Mouse (Mus musculus): ENCODE data around the gene 1110008P14Rik. TPM values are rescaled to one million over a fixed set of nuclear protein-coding genes. Genes with fewer than 3 reads are reported as not detected.

Gene 1110008P14Rik
- total RNA-seq, 2 experiments from 2014 or later = 194 to 197 TPM

DNA sequence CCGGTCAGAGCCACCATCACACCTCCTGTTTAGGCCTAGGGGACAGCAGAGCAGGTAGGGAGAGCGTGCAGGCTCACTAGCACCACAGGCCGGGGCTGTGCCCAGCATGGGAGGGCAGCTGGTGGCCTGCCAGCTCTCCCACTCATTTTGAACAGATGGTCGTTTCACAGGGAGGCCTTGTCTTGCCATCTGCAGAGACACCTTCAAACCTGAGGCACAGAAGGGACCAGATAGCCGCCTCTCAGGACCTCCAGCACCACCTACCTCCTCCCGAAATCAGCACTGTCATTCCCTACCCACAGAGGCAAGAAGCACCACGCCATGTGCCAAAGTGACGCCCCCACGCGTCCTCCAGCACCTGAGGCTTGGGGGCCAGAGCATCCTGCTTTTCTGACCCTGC lies 37.7 kb downstream of the 1110008P14Rik start:
- DNase-seq (ENCODE audit: extremely low spot score in 1 of 2, low spot score in 1 of 2) = no peak

DNA sequence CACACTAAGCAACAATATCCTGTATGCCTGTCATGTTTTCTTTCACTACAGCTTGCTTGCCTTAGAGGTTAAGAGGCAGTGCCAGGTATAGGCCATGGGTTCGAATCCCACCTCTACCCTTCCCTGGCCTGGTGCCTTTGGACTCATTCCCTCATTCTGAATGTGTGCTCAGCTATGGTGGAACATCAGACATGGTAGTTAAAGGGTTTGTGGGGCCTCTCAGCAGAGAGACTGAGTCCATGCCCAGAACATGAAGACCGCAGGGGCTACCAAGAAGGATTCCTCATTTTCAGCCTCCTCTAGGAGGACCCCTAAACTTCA lies 38.4 kb downstream of the 1110008P14Rik start:
- no peak for DNase-seq (ENCODE audit: extremely low spot score in 1 of 2, low spot score in 1 of 2)

DNA sequence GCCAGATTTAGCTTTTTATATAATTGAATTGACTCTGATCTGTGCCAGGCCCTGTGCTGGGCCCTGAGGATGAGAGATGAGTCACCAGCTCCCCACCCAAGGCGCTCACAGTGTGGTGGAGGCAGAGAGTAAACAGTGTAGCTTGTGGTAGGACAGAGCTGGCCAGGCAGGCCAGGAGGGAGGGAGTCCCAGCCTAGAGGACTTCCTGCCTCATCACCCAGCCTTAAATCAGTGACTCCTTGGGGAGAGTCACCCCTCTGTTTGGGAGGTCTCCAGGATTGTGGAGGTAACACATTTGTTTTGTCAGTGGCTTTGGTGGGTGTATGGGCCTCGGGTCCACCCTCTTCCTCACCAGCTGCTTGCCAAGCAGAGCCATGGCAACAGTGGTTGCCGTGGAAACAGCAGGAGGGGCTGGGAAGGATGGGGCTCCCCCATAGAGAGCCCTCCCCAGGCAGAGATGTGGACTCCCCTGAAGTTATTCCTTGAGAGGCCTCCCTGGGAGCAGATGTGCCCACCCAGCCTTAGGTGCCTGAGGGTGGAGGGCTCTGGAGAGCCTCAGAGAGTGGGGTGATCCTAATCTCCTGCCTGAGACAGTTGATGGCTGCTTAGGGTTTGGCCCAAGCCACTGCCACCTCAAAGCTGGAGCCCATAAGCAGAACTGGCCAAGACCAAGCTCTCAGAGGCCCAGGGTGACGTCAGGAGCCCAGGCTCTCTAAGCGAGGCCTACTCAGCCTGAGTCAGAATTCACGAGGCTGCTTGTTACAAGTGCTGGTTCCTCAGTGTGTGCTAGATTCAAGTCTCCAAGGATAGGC lies 39.0 kb downstream of the 1110008P14Rik start:
- DNase-seq (ENCODE audit: extremely low spot score in 1 of 2, low spot score in 1 of 2) = peak in 1 of 2 experiments; percentile 55

DNA sequence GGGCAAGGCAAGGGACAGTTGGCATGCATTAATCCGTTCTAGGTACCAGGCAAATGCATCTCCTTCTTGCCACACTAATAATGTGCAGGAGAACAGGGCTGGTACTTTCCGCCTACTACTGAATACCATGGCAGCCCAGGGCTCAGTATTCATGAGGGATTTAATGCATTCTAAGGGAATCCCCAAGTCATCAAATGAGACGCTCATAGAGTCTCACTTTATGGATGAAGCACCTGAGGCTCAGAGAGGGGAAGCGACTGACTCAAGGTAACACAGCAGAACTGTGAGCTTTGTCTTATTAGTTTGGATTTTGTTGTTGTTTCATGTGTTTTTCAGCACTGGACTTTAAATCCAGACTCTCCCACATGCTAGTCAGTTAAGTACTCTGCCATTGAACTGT lies 39.7 kb downstream of the 1110008P14Rik start:
- DNase-seq (ENCODE audit: extremely low spot score in 1 of 2, low spot score in 1 of 2) = no peak

DNA sequence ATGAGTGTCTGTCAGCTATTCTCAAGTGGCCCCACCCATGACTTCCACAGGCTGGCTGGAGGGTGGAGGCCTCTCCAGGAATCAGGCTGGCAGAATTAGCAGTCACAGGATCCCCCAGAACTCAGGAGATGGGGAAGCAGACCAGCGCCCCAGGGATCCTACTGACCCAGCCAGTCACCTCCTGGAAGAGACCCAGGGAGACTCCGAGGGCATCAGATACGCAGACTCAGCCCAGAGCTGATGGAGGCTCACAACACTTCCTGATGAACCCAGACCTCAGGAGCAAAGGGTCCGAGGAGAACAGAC lies 40.2 kb downstream of the 1110008P14Rik start:
- DNase-seq (ENCODE audit: extremely low spot score in 1 of 2, low spot score in 1 of 2) = no peak

DNA sequence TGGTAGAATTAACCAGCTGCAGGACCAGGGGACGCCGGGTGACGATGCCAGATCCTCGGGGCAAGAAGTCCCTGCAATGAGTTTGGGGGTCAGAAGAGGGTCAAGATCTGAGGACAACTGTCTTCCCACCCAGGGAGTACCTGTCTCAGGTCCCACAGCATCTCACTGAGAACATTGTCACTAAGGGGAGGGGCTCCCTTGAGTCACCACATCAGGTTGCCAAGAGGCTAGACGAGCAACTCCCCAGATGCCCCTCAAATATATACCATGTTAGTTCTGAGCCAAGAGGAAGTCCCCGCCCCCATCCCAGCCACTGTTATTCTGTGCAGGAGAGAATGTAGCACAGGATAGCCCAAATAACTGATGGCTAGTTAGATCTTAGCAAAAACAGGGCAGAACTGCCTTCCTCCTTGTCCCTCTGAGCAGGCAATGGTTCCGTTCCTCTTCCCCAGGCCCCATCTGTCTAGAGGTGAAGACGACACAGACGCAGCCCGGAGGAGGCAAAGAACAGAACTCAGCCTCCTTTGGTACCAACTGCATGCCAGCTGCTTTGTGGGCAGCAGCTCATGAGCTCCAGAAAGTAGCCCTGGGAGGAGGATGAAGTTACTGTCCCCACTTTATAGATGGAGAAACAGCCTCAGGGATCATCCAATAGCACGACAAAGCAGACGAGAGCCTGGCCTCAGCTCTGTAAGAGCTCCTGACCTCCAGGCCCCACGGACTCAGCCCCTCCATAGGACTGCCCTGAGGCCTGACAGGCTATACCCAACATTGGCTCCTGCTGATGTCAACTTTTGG lies 40.7 kb downstream of the 1110008P14Rik start:
- no peak for DNase-seq (ENCODE audit: extremely low spot score in 1 of 2, low spot score in 1 of 2)

DNA sequence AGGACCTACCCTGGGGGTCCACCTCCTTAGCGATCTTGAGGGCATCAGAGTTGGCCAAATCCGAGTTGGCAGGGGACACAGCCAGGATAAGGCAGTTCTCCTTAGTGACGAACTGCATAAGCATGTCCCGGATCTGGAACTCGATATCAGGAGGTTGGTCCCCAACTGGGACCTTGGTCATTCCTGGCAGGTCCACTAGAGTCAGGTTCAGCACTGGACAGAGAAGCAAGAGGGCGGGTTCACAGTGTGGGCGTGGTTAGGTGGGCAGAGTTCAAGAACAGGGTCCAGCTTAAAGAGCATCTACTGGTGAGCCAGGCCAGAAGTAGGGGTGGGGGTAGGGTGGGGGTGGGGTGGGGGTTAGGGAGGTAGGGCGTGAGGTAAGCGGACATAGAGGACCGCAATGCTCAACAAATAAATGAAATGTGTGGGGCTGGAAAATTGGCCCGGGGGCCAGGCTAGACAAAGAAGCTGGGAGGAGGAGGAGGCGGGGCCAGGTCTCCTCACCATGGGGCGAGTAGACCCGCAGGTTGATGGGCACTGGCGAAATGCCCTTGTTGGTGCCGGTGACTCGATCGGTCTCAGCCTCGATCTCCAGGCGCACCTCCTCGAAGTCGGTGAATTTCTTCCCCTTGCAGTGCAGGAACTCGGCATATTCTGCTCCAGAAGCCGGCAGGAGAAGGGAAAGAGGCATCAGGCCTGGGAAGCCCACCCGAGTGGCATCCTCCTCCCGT lies 41.7 kb downstream of the 1110008P14Rik start:
- DNase-seq (ENCODE audit: extremely low spot score in 1 of 2, low spot score in 1 of 2) = no peak

DNA sequence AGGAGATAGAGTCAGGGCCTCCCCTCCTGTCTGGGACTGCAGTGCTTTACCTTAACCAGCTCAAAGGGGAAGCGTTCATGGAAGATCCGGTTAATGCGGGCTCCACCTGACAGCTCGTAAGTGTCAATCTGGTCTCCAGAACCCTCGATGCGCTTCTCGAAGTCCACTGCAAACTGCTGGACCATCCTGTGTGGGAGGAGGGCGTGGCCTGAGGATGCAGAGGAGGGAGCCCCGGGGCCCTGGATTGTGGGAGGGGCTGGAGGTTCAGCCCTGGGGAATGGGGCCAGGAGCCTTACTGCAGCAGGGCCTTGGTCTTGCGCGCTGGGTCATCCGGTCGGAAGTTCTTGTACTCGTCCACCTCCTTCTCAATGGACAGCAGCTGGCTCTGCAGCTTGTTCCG lies 45.9 kb downstream of the 1110008P14Rik start:
- no peak for DNase-seq (ENCODE audit: extremely low spot score in 1 of 2, low spot score in 1 of 2)

DNA sequence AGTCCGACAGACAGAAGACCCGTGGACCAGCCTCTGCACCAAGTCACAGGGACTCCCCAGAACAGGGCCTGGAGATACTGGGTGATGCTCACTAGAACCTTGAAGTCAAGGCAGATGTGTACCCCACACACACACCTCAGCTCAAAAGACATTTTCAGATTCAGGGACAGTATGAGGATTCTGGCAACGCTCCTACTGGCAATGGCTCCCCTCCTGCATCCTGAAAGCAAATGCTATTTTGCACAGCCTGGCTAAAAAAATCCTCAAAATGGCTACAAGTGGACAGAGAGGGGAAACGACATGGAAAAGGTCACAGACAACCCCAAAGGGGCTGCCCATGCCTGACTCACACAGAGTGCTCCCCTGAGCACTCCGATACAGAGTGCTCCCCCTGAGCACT lies 49.6 kb downstream of the 1110008P14Rik start:
- DNase-seq (ENCODE audit: extremely low spot score in 1 of 2, low spot score in 1 of 2) = no peak

DNA sequence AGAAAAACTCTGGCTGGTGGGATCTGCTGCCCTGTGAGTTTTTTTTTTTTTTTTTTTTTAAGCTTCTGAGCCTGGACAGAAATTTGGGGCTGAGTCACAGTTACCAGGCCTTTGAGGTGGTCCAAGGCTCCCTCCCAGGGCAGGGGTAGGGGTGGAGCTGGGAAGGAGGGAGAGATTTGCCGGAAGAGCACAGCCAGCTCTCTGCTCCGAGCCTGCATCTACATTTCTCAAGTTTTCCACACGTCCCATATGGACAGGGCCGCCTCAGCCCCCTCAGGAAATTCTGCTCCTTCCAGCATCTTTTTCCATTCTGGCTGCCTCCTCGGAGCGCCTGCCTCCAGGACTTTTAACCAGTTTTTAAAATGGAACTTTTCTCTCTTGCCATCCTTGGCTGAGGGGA lies 52.2 kb downstream of the 1110008P14Rik start:
- no peak for DNase-seq (ENCODE audit: extremely low spot score in 1 of 2, low spot score in 1 of 2)

DNA sequence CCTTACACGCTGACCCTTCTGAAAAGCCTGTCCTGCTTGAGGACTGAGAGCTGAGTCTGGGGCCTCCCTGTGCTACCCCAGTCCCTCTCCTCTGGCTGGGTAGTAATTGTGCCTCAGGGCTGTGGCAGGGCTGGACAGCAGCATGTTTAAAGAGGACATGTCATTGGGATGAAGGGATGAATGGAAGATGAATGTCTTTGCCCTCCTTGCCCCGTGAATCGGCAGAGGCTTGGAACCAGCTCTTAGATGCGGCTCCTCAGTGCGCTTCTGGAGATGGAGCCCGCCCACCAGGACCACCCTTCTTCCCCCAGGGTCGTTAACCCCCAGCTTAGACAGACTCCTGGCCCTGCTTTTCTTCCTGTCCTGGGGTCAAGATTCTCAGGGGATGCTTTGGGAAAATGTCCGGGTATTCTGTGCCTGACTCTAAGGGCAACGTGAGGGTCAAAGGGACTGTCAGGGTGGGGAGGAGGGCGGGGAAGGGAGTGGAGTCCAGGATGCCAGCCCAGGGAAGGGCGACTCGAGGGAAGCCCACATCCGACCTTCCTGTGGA lies 52.8 kb downstream of the 1110008P14Rik start:
- DNase-seq (ENCODE audit: extremely low spot score in 1 of 2, low spot score in 1 of 2) = no peak

DNA sequence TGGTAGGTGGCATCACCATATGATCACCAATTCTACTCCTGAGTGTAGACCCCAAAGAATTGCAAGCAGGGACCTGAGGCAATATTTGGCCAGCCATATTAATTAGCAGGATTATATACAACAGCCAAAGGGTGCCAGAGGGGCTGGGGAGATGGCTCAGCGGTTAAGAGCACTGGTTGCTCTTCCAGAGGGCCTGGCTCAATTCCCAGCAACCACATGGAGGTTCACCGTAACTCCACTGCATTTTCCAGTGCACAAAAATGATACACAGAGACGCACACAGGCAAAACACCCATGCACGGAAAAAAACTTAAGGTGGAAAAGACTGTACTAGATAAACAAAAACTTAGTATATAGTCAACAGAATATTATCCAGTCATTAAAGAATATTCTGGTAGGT lies 54.5 kb downstream of the 1110008P14Rik start:
- no peak for DNase-seq (ENCODE audit: extremely low spot score in 1 of 2, low spot score in 1 of 2)

Other genes with a start within 250 kb of the 1110008P14Rik start
- gene Prrc2b, start 230.9 kb downstream of the 1110008P14Rik start, total RNA-seq (2021) = 100 to 1,000 TPM; 248 to 275 TPM
- gene Pomt1, start 145.3 kb downstream of the 1110008P14Rik start, total RNA-seq (2021) = 10 to 100 TPM; 21.4 to 25.2 TPM
- gene Uck1, start 121.8 kb downstream of the 1110008P14Rik start, total RNA-seq (2021) = 10 to 100 TPM; 52.8 to 60.0 TPM
- 10 to 100 TPM; 81.4 to 89.9 TPM for gene Golga2, start 94.6 kb downstream of the 1110008P14Rik start, total RNA-seq (2021)
- 100 to 1,000 TPM; 206 to 208 TPM for gene Swi5, start 93.9 kb downstream of the 1110008P14Rik start, total RNA-seq (2021)
- 10 to 100 TPM; 56.1 to 85.3 TPM for gene Ciz1, start 29.6 kb downstream of the 1110008P14Rik start, total RNA-seq (2021)
- gene Dnm1, start 28.6 kb downstream of the 1110008P14Rik start, total RNA-seq (2021) = 1,000 to 10,000 TPM; 1,309 to 1,323 TPM
- under 1 TPM; 0.56 to 0.81 TPM for gene Lcn2, start 6.3 kb upstream of the 1110008P14Rik start, total RNA-seq (2021)
- 10 to 100 TPM; 40.1 to 41.9 TPM for gene Ptges2, start 14.0 kb upstream of the 1110008P14Rik start, total RNA-seq (2021)
- gene Naif1, start 68.5 kb upstream of the 1110008P14Rik start, total RNA-seq (2021) = 1 to 10 TPM; 4.1 to 4.2 TPM
- 10 to 100 TPM; 53.5 to 55.2 TPM for gene Slc25a25, start 69.5 kb upstream of the 1110008P14Rik start, total RNA-seq (2021)
- 10 to 100 TPM; 70.2 to 75.2 TPM for gene Fam102a, start 153.4 kb upstream of the 1110008P14Rik start, total RNA-seq (2021)
- 10 to 100 TPM; 74.0 to 80.4 TPM for gene Dpm2, start 188.9 kb upstream of the 1110008P14Rik start, total RNA-seq (2021)
- gene Pip5kl1, start 192.9 kb upstream of the 1110008P14Rik start, total RNA-seq (2021) = 1 to 10 TPM; 4.0 to 4.1 TPM
- gene 9430097D07Rik, start 193.7 kb upstream of the 1110008P14Rik start, total RNA-seq (2021) = under 1 TPM in 1 of 2 experiments, not detected in 1; 0.33 TPM
- gene St6galnac4, start 205.2 kb upstream of the 1110008P14Rik start, total RNA-seq (2021) = 10 to 100 TPM; 41.4 to 48.8 TPM
- gene St6galnac6, start 217.8 kb upstream of the 1110008P14Rik start, total RNA-seq (2021) = 100 to 1,000 TPM; 105 to 124 TPM
- 100 to 1,000 TPM; 127 to 140 TPM for gene Ak1, start 239.8 kb upstream of the 1110008P14Rik start, total RNA-seq (2021)